Mouse (Mus musculus) erythroid progenitor cell, adult 5-6 weeks (primary cell): ENCODE results near the gene Klf6. TPM values are rescaled to one million over a fixed set of nuclear protein-coding genes. Genes with fewer than 3 reads are reported as not detected.
A peak's percentile ranks its signal among the peaks of the same experiment; 100 is the strongest.

Experiments
- ATAC-seq: replicated peaks from 2 replicates; pipeline ENCODE4 v1.8.0; 2016; ENCODE audit warnings: moderate number of reproducible peaks, mild to moderate bottlenecking, moderate TSS enrichment, inconsistent platforms; ENCODE audit not compliant: poor library complexity, low FRiP score, severe bottlenecking
- total RNA-seq, 2 experiments: library from RNA; stranded (forward) in 1 of 2; stranded (reverse) in 1 of 2; fragments of 150-400 nt in 1 of 2; fragments of 186-747, 209-891 nt in 1 of 2; gene quantifications; 2 replicates each; pipeline versions ENCODE4 v1.2.3 to v1.2.4; 2015 to 2017; ENCODE audit warnings: low replicate concordance in 2 of 2

The Klf6 gene
- total RNA-seq (2015; ENCODE audit: low replicate concordance) (18.9 and 32.4 TPM in 2 replicates), total RNA-seq (2017; ENCODE audit: low replicate concordance) (15.5 and 21.9 TPM in 2 replicates)

DNA sequence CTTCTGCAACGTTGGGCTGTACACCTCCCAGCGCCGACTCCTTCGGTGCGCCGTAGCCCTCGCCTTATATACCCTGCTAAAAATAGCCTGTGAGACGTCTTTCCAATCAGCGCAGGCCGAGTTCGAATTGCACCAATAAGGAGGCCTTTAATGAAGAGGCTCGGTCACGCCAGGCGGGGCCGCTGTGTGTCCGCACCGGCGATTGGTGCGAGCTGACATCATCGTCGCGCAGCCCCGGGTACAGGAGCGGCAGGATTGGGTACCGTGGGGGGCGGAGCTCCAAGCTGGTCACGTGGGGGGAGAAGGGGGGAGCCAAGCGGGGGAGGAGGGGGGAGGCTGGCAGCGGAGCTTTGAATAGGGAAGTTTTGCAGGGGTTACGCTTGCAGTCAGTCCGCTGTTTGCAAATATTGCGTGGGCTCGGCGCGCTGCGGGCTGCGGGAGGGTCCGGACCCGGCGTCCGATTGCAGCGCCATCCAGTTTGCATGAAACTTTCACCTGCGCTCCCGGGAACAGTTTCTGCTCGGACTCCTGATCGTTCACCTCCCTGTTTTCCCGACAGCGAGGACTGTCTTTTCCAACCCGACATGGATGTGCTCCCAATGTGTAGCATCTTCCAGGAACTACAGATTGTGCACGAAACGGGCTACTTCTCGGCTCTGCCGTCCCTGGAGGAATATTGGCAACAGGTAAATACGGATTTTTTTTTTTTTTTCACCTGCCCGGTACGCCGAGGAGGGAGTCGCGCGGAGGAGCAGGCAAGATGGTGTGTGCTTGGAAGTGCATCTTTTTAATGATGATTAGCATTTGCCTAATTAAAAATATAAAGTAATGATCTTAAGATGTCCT, at the start of gene Klf6:
Klf6 (plus strand) TSS at position 326 of the 846 bp plus-strand sequence.
- peak; percentile 96 for ATAC-seq

DNA sequence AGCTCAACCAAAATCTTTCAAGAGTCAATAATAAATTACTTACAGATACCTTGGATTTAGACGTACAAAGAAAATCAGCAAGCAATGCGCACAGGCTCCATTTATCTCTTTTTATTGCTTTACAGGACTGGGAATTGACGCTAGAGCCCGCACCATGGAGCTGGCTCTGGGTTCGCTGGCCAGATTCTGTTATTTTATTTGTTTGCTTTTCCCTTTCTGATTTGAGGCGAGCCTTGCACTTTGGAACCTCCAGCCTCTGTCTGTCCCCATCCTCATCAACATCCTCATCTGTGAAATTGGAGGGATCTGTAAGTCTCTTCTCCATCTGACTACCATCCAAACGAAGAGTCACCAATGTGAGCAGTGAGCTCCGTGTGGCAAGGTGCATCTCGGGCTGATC, 47.8 kb upstream of the Klf6 start:
- ATAC-seq = no peak

DNA sequence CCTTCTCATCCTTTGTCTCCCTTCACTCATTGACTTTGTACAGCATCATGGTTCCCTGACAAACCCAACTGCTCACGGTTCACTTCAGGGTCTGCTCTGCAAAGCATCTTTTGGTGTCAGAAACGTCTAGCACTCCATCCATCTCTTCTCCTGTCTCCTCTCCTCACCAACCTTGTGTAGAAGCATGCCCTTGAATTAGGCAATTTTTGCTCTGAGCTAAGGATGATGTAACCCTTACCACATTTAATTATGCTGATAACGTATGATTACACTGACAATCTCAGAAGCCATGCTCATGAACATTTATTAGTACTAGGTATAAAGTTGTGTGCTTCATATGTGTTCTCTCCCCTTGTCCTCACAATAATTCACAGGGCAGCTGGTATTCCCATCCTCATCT, 44.0 kb upstream of the Klf6 start:
- no peak for ATAC-seq

DNA sequence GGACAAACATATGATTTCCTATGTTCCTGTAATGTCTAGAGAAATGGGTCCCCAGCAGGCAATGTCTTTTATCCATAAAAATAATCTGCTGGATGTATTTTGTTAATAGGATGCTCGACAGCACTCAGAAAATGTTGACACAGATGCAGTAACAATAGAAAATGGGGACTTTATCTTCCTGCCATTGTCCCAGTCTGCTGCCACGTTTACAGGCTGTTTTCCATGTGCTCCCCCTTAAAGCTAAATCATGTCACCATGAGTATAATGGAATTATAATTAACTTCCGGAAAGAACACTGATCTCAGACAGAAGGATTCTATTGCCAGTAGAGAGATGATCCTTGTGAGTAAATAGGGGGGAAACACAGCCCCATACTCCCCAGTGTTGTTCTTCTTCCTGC, 42.1 kb upstream of the Klf6 start:
- no peak for ATAC-seq

DNA sequence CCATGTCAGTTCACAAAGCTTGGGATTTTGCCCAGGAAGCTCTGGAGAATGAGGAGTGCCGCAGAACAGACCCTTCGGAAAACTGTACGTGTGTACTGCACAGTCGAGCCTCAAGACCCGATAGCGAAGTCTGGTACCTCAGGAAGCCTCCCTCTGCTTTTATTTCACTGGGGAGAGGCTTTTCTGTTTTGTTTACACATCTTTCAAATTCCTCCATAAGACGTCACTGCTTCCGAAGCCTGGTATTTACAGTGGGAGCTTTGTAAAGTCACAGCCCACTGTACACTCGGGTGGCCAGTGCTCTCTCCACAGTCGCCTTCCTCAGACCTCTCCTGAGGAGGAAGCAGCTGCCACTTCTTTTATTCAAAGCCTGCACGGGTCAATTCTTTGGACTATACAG, 38.7 kb upstream of the Klf6 start:
- no peak for ATAC-seq

DNA sequence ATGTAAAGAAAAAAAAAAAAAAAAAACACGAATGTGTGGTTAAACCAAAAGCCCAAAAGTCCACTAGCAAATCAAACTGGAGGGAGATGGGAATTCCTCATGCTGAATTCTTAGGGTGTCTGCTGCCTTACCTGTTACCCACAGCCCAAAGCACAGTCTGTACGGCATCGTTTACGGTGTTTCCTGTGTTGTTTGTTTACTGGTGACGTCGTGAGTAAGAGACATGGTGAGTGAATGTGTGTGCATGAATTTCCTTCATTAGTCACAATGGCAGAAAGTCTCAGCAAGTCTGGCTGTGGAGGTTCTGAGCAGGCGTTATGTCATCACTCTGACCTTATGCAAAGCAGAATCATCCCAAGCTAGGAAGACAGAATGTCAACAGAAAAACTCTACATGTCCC, 38.1 kb upstream of the Klf6 start:
- ATAC-seq = no peak

DNA sequence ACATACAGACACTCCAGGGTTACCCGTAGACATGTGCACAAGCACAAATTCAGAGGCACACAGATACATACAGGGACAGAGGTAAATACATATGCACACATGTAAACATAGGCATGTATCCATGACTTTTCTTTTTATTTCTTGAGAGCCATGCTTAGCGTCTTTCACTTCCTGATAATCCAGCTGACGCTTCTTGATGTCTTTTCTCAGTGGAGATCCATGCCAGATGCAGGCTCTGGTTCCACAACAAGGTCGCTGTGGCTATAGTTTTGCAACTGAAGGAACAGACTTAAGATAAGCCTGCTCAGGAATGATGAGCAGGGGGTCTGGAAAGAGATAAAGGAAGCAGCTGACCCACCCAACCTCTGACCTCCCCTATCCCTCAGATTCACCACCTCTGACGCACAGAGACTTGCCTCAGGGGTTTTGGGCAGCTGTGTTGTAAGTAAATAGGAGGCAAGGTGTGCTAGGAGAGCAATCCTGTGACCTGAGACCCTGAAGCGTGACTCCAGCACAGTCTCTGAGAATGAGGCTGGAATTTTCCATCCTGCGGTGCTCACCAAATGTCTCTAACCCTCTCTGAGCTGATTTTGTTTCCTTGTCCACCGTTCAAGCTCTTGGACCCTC, 37.0 kb upstream of the Klf6 start:
- ATAC-seq = no peak

DNA sequence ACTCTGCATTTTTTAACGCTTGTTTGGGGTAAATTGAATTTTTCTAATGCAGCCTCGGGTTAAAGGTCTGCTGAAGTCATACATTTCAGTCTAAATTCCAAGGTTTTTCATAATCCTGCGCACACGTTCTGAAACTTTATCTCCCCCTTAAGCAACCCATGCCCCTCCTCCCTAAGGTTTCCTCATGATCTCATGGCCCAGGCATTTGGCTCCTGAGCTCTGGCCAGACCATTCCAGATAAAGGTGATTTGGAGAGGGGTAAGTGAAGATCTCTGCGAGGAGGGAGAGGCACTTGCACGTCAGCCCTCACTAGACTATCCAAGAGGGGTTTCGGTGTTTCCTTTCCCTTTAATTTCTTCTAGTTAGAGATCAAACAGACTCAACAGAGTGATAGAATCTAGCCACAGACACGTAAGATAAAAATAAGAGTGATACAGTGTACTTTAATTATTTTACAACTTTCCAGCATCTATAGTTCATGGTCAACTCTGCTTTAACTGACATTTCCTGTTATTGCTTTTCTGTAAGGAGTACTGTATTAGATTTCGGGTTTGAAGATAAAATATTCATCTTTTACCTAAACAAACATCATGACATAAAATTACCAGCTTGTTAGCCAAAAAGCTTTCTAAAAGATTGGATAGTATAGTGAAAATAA, 35.0 kb upstream of the Klf6 start:
- no peak for ATAC-seq

DNA sequence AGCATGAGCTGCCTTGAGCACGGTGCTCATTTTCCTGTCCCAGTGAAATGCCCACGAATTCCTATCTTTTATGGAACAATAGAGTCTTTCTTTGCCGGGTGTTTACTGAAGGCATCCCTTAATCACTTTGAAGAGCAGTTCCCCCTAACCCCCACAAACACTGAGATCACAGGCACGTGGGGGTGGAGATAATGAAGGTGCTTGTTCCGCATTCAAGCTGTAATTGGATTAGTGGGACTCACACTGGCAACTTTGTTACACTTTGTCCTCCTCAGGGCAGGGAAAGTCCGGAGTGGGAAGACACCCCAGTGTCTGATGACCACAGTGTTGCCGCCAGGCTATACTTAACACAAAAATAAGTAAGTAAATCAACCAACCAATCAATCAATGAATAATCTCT, 29.3 kb upstream of the Klf6 start:
- no peak for ATAC-seq

DNA sequence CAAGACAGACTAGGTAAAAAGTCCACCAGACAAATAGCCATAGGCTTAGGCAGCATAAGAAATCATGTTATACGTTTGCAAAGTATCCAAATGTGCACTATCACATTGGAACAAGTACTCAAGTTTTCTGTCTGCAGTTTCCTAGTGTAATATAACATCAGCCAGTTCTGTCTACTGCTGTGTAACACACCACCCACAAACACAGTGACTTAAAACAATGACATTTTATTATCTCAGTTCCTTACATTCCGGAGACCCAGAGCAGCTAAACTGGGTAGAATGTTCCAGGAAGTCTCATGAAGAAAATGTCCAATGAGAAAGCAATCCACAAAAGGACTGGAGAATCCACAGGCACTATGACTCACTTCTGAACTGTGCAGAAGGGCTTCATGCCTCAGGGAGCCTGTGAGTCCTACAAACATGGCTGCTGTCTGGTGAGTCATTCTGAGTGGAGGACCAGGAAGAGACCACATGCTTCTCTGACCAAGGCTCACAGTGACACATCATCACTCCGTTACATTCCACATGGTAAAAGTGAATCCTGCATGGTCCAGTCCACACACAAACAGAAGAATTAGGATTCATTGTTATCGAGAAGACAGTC, 24.0 kb upstream of the Klf6 start:
- ATAC-seq = no peak

DNA sequence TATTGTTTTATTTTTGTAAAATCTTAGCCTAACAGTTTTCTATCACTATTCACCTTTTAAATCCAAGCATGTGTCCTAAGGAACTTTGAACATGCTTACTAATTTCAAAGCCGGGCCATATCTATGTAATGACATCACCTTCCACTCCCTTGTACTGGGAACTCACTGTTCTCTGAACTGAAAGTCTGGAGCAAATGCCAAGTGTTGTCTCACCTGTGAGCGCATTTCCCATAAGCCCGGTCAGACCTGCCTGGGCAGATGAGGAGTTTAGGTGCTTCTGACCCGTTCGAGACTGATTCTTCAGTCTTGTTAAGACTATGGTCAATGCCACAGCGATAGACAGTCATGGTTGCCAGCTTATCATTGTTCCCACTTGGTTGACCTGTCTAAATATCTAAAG, 19.9 kb upstream of the Klf6 start:
- no peak for ATAC-seq

DNA sequence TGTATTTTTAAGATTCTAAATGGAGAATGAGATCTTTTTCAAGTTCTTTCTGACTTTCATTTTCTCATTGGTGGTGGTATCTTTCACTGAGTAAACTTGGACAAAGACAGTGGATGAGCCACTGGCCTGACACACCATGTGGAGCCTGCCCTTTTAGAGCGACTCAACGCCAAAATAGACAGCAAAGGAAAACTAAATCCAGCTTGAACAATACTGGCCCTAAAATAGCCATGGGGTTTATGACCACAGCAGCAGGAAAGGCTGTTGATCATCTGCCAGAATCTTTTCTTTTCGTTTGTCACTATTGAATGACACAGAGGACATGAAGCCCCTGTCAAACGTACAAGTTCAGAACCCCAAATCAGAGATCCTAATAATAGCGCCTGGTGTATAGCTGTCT, 18.4 kb upstream of the Klf6 start:
- no peak for ATAC-seq

DNA sequence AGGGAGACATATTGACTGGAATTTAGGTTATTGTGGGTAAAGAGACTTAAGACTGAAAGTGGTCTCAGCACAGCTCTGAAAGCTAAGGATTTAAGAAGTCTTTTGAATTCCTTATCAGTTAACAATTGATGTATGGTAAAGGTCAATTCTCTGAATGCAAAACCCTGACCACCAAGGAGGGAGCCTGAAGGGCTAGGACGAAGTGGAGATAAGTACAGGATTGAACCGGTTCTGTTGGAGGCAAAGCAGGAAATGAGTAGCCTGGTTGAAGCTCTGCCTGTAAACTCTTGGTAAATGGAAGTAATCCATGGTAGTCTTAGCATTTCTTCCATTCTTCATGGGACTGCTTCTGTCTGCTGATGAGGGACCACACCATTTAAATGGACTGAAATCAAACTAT, 17.5 kb upstream of the Klf6 start:
- no peak for ATAC-seq

DNA sequence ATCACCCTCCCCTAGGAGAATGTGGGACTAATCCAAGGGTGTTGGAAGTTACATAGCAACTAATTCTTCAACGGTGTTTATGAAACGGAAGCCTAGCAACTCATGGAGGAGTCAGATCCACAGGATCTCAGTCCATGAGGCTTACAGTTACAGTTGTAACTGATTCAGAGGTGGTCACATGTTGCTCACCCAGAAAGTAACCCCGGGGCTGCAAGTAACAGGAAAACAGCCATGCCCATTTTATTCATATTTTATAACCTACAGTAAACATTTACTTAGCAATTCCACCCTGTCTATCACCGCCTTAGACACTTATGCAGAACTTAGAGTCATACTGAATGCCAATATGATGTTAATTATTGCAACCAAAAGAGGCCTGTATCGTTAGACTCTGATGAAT, 16.9 kb upstream of the Klf6 start:
- no peak for ATAC-seq

DNA sequence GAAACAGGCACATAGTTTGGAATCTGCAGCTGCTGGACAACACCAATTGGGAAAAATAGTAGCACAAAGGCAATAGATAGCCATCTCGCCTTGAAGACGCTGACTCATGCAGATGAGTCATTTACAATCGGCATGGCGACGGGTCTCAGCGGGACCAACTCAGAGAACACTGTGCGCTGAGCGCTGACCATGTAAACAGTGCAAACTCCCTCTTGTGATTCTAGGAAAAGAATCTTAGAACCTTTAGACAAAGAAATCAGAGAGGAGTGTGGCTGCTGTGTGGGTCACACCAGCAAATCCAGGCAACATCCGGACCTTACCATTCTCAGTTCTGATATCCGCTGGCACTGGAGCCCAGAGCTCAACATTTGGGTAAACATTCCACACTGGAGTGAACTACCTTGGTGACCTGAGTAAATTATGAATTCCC, 16.1 kb upstream of the Klf6 start:
- ATAC-seq = 0 out of 2 replicates have a peak, but pooled peaks have one; percentile 44

DNA sequence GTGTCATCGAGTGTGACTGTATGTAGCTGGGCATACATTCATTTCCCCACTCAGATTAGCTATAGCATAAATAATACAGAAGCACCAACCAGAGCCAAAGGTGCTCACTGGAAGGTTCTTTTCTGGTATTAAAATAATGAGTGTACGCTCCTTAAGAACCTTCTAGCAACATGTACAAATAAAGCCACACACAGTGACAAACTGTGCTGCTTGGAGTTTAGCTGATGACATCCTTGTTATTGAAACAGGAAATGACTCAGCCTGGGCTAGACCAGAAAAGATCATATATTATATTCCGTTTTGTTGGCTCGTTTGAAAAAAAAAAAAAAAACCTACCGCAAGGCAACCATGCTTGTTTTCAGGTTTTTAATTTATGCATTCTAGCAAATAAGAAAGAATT, 15.7 kb upstream of the Klf6 start:
- ATAC-seq = no peak

DNA sequence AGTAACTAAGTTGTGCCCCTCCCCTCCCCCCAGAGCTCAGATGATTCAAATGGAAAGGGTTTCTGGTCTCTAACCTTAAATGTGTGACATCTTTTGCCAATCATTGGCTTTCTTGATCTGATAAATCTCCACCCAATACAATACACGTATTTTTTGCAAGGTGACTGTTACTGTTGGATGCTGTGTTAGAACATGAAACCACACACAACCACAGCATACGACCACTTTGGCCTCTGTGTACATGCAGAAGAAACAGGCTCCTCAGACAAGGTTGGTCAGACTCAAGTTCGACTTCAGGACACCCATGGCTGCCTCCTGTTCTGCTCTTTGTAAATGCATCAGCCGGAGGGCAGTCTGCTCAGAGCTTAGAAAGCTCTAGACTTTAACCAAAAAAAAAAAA, 14.4 kb upstream of the Klf6 start:
- no peak for ATAC-seq

DNA sequence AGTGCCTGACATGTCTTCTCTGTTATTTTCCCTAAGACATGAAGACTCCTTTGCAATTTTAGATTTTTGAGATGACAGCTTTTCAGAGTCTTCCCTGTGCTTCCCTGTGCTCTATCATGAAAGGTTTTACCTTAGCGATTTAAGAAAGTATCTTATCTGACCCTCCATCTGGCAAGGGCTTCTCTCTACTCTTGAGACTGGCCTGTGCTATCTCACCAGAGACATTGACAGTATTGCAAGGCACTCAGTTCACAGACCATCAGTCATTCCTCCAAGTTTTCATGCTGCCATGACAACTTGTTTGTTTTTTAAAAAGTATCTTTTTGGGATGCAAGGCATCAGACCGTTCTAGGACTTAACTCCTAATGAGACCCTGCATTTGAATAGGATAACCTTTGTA, 13.5 kb upstream of the Klf6 start:
- no peak for ATAC-seq

DNA sequence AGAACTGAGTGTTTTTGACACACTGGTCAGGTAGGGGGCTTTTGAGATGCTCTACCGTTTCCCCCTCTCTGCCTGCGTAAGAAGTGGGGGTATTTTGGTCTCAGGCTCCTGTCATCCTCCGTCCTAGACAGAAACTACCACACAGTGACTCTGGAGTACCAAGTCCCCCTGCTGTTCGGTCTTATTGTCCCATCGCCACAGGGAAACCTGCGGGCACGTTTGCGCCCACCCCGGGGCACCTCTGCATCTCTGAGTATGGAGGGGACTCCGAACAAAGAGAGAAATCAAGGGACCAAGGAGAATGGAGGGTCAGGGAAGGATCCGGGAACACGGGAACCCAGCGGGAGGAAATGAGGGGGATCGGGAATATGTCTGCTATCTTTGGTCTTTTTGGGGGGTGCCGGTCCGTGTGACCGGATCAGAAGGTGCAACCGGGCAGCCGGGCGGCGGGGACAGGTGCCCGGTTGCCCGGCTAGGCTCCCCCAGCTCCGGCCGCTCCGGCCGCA, 578 bp upstream of the Klf6 start:
- peak; percentile 21; the same call in 1 of the 2 replicates for ATAC-seq

DNA sequence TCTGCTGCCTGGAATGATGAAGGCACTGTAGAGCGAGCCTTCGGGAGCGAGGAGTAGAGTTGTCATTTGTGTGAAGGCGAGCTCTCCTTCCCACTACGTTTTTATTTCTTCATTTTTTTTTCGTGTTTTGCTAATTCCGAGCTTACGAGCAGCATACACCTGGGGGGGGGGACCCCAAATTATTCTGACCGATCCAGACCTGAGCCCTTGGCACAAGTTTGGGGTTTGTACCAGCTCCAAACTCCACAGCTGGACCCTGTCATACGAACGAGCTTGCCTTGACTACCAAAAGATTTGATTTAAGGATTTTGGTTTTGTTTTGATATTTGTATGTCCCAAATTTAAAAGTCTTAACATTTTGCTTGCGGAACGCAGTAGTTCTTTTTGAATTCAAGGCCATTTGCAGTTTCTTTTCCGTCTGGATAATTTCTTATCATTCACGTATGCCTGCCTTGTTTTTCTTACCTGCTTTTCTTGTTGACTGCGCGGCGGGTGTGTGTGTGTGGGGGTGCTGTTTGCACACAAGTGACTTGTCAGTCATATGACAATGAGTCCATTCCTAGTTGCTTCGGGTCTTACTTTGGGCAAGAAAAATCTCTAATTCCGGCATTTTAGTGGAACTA, 832 bp downstream of the Klf6 start:
- ATAC-seq = no peak
